Mouse (Mus musculus) layer of hippocampus, postnatal 10 days (tissue): ENCODE measurements around the gene Gm4214. TPM values are rescaled to one million over a fixed set of nuclear protein-coding genes. Genes with fewer than 3 reads are reported as not detected.
"Not testable (repeated sequence)": the region's sequence is repeated elsewhere in the genome, so short reads cannot be mapped to it uniquely, and the experiment has no call there.

Source experiments
- DNase-seq, 2 experiments: peaks; one replicate each; pipeline ENCODE4 v3.0.0; 2021; ENCODE audit warnings: low spot score in 2 of 2
- long read RNA-seq: library from polyadenylated mRNA; stranded (forward); transcript quantifications from one replicate; pipeline ENCODE4 v2.0.0, GENCODE M21; 2023
- total RNA-seq, 2 experiments: library from RNA; stranded (reverse); gene quantifications; 2 replicates each; pipeline ENCODE4 v1.2.3; 2021

The Gm4214 gene
- total RNA-seq: not detected
- long read RNA-seq: 0 reads

DNA sequence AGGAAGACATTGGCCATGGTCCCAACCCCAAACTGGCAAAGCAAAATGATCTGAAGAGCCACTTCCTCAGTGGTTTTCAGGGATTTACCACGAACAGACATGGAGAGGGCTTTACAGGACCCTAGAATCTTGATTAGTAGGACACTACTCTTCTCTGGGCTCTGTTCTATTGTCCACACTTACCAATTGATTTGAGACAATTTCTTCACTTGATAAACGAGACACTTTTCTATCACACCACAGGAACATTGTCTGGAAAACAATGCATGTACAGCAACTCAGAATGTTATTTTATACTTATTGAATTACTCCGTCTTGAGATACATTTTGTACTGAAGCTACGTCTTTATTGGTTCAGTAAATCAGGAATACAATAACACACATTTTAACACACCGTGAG is at the start of gene Gm4214:
TSS of gene Gm4214 (minus strand) at position 101 of the 400 bp plus-strand sequence.
- DNase-seq: not testable (repeated sequence)

- not testable (repeated sequence) for DNase-seq
Observed at GRCm38 (mm10) chr7:23019823-23020222, 35.4 kb upstream of the Gm4214 start, which contains the start of gene Gm4216. Gm4216 (minus strand) TSS chr7:23019923.

Other genes with a start within 250 kb of the Gm4214 start
- not detected for gene Vmn1r157, start 223.0 kb downstream of the Gm4214 start, total RNA-seq
- not detected for gene Vmn1r158, start 193.9 kb downstream of the Gm4214 start, total RNA-seq
- not detected for gene Vmn1r159, start 141.1 kb downstream of the Gm4214 start, total RNA-seq
- not detected for gene Vmn1r160, start 113.4 kb downstream of the Gm4214 start, total RNA-seq
- not detected for gene Gm4216, start 35.2 kb upstream of the Gm4214 start, total RNA-seq
- gene Vmn1r163, start 70.9 kb upstream of the Gm4214 start, total RNA-seq: not detected
- gene Gm8720, start 82.8 kb upstream of the Gm4214 start, total RNA-seq: not detected
- not detected for gene Gm10662, start 159.8 kb upstream of the Gm4214 start, total RNA-seq
- not detected for gene Vmn1r165, start 232.7 kb upstream of the Gm4214 start, total RNA-seq